Mouse (Mus musculus) 416B (cell line): ENCODE measurements around the gene R3hdm4.

ENCODE experiments used
- DNase-seq: peaks from one replicate; pipeline ENCODE4 v3.0.0; 2011; ENCODE audit warnings: low read depth

The R3hdm4 gene

DNA sequence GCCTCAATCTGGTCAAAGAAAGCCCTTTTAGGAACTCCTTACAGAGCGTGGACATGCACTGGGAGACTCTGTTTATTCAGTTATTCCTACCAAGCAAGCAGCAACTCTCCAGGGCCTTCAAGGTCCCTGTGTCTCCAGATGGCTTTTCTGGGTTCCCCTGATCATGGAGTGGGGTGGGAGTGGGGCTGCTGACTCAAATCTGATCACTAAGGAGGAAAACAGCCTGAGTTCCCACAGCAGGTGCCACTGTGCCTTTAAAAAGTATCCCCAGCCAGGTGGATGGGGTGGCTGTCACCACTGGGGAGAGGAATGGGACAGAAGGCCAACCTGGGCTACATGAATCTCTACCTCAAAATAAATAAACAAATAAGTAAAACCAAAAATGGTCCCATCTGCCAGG is 22.0 kb upstream of the R3hdm4 start:
- no peak for DNase-seq

DNA sequence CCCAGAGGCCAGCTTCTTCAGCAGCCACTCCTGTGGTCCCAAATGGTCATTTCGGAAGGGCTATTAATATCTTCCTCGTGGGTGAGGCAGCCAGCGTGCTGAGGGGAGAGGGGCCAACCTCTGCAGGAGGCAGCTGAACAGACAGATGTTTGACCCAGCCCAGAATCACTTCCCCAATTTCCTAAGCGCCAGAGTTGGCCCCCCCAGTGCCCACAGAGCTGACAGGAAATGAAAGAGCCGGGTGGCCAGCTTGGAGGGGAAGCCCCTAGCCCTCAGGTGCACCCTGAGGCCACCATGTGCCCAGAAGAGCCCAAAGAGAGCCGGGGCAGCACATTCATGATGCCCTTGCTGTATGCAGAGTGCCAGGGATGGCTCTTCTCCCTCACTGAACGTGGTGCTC is 19.7 kb upstream of the R3hdm4 start:
- DNase-seq: peak; percentile 88

DNA sequence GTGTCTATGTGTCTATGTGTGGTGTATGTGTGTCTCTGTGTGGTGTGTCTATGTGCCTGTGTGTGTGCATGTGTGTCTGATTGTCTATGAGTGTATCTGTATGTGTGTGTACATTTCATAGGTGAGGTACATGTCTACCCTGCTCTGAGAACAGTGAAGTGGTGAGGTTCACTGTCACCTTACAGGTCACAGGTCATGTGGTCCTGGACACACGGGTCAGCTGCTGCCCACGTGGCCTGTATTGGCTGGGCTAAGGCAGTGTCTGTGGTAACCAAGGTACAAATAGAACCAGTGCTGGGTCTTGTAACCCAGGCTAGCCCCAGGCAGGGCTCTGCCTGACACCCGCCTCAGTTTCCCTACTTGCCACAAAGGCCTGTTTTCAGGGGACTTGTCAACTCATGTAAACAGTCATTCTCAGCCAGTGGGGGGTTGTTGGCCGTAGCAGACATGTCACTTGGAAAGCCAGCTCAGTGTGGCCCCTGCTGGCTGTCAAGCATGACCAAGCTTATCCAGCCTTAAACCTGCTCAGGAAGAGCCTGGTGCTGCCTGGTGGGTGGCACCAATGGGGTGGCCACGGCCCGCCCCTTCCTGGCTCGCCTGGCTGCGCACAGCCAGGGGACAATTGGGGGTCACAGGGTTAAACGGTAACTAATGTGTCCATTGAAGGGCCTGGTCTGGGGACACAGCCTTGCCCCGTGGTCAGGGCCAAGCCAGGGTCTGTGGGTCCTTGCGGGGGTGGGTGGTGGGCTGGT is 16.9 kb upstream of the R3hdm4 start:
- peak; percentile 51 for DNase-seq

DNA sequence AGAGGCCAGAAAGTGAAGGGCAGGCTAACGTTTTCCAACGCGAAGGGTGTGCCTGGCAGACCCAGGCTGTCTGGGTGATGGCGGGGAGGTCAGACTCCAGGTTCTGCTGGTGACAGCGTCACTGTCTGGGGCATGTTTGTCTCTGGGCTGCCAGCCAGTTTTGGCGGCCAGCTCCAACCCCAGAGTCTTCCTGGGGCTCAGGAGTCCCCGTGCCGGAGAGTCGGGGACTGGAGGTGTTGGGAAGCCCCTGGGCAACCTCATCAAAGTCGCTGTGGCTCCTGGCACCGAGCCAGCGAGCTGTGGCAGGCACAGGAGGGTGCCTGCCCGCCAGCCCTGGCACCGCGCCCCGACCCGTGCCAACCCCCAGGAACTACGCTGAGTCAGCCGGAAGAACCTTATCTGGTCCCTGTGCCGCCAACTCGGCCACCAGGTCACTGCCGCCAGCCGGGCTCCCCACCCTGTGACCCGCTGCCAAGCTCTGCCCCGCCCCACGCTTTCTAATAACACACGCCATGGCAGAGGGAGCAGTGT is 16.0 kb upstream of the R3hdm4 start:
- peak; percentile 96 for DNase-seq

DNA sequence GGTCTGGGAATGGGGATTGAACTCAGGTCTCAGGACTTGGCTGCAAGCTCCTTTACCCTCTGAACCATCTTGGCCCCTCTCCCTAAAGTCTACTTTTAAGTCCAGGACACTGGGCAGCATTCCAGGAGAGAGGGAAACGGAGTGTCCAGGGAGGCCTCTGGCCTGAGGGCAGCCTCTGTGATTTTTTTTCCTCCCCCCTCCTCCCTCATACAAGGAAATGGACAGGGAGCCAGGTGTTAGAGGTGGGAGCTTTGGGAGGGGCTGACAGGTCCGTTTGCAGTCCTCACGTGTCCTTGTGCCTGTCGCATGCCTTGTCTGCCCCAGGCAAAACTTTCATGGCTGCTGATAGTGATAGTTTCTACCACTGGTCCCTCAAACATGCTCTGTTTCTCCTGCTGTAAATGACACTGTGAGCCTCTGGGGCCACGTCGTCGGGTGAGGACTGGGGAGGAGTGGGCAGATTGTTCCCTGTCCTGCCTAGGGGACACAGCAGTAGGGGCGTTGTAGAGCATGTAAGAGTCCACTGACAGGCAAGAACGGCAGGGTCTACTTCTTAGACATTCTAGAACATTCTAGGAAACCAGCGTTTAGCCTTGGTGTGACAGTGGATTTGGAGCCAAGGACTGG is 15.4 kb upstream of the R3hdm4 start:
- no peak for DNase-seq

DNA sequence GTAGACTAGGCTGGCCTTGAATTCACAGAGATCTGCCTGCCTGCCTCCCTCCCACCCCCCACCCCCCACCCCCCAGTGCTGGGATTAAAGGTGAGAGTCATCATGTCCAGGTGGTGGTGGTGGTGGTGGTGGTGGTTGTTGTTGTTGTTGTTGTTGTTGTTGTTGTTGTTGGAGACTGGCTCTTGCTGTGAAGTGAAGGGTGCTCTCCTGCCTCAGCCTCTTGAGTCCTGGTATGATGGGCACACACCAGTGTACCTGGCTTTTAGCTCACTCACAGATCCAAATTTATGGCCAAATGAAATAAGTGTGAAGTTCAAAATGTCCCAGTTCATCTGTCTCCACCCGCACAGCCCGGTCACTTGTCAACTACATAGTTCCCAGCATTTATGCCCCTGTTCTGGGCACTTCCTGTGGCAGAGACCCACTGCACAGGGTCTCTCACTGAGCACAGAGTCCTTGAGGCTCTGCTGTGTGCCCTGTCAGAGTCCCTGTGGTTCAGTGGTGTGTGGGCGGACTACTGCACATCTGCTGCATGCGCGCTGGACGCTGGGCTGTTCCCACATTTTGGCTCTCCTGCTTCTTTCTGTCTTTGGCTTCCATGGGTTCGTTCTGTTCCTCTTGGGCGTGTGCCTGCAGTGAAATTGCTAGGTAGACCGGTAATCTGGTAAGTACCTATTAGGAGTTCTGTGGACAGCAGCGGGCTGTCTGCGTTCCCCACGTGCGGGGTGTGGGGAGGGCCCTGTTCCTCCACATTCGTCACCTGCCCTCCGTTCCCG is 14.0 kb upstream of the R3hdm4 start:
- no peak for DNase-seq

DNA sequence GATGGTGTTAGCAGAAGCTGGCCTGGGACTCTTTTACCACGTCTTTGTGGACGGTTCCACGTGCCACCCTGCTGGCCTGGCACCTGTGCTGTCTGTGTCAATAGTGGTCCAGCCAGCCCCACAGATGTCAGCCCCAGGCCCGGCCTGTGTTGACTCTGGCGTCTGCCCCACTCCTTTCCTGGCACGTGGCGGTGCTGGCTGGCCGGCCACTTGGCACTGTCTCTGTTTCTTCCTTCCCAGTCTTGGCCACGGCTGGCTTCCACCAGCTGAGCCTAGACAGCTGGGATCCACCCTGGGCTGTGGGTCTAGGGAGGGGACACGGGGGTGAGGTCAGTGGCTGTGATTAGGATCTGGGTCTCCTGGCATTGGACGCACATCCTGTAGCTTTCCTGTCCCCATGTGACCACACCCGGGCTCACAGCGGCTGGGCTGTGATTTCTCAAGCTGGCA is 13.3 kb upstream of the R3hdm4 start:
- DNase-seq: peak; percentile 86

DNA sequence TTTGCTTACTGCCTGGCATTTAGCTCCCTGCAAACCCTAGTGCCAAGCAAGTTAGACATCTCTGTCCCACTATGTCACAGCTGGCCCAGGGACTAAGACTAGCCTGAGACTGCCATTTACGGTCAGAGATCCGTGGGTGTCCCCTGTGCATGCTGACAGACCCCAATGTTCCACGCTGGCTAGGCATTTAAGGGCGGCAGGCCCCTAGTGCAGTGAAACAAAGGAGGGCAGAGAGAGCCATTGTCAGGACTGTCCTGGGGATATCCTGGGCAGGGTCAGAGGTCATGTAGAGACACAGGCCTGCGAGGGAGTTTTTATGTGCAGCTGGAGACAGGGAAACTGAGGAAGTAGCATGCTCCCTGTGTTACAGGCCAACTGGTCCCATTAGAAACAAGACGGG is 12.9 kb upstream of the R3hdm4 start:
- DNase-seq: no peak

DNA sequence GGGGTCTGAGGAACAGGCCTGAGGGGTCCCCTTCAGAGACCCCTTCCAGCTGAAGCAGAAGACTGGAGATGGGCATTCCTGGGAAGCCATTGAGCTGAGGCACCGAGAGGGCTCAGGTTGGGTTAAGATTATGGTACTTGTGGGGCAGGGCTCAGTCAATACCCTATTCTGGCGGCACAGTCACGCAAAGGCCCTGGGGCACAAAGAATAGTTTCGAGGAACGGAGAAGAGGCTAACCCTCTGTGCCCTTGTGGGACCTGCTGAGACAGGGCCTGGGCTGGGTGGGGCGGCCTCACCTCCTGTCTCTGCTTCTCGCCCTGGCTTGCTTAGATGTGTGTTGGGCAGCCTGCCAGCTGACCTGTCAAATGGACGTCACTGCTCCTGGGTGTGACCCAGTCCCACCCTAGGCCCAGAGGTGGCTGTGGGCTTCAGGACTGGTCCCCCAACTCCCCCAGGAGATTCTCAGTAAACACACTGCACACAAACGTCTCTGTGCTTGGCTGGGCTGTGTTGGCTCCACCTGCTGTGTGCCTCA is 12.2 kb upstream of the R3hdm4 start:
- DNase-seq: no peak

DNA sequence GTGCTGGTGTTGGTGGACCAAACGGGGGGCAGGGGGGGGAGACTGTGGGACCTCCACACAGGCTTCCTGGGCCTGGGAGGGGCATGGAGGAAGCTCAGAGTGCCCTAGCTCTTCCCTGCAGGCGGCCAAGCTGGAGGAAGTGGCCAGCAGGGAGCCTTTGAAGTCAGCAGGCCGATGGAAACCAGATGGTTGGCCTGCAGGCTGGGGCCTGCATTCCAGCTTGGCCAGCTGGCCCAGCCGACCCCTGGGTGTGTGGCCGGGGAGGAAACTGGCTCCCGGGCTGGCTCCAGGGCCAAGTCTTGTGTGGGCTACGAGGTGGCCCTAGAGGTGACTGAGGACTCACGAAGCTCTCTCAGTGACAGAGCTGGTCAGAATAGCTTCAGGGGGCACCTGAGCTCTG is 11.7 kb upstream of the R3hdm4 start:
- DNase-seq: no peak

DNA sequence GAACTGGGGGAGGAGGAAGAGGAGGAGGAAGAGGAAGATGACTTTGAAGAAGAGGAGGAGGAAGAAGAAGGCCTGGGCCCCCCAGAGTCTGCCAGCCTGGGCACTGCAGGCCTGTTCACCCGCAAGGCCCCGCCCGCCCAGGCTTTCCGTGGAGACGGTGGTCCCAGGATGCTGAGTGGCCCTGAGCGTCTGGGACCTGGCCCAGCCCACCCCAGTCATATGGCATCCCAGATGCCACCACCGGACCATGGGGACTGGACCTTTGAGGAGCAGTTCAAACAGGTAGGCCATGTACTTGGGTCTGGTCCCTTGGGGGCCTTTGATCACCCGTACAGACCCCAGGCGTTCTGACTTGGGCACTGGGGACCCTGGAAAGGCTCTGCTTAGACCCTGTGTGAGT is 10.8 kb upstream of the R3hdm4 start:
- no peak for DNase-seq

DNA sequence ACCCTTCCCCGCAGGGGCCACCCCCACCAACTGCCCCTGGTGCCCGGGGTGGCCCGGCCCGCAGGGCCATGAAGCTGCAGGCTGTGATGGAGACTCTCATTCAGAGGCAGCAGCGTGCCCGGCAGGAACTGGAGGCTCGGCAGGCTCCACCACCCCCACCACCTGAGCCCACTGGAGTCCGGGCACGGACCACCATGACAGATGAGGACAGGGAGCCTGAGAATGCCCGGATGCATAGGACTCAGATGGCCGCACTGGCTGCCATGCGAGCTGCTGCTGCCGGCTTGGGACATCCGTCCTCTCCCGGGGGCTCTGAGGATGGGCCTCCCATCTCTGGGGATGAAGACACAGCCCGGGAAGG is 9.8 kb upstream of the R3hdm4 start:
- no peak for DNase-seq

DNA sequence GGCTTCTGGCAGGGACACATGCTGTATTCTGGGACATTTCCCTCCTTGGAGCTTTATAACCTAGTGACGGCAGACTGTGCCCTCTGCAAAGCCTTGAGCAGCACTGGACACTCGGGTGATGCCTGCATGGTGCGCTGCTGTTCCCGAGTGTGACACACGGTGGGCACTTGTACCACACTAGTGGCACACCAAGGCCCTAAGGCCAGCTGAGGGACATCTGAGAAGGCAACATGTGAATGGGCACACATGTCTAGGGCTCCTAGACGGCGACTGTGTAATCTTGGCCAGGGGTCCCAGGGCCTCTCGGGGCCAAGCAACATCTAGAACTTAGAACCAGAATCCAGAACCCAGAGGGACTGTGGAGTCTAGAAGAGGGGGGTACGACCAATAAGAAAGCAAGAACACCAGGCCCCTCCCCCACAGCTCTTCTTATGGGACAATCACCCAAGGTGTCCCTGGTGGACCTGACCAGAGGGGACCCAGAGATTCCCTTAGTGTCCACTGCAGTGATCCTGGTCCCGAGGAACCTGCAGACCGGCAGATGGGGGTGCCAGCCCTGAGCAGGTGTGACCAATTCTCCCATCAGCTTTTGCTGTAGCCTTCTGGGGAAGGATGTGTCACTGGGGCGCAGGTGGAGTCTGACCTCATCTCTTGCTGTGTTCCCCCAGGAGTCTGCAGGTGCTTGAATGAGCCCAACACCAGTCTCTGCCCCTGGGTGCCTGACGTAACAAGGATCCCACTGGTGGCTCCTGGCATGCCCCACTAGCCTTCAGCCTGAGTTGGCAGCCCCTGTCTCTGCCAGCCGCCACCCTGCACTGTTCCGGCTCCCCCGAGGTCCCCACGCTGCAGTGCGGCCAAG is 9.2 kb upstream of the R3hdm4 start:
- no peak for DNase-seq

DNA sequence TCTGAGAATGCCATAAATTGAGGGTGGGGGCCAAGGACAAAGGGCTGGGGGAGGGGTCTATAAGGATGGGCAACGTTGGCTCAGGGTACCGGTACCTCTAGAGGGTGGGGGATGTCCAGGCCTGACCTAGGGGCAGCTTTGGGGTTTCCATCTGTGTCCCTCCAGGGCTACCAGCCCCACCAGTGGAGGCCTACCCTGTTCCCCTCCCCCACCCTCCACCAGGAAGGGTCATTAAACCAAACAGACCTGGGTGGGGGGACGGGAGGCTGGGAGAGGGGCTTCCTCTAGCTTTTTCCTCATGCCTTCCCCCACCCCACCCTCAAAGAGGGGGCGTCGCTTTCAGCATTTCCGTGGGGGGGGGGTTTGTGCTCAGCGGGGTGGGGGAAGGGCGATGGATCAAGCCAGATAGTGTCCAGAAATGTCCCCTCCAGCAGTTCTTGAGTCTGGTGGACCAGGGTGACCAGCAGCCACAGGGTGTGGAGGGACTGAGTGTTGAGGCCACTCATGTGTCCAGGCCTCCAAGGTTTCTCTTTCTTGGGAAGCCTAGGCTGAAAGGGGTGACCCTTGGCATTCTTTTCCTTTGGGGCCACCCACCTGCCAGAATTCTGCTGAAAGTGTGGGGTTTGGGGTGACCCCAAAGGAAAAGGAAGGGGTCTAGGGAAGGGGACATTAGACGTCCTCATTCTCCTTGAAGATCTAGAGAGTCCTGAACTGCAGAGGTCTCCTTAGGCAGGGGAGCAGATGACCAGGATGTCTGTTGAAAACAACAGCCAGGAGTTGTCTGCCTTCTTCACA is 8.1 kb upstream of the R3hdm4 start:
- no peak for DNase-seq

DNA sequence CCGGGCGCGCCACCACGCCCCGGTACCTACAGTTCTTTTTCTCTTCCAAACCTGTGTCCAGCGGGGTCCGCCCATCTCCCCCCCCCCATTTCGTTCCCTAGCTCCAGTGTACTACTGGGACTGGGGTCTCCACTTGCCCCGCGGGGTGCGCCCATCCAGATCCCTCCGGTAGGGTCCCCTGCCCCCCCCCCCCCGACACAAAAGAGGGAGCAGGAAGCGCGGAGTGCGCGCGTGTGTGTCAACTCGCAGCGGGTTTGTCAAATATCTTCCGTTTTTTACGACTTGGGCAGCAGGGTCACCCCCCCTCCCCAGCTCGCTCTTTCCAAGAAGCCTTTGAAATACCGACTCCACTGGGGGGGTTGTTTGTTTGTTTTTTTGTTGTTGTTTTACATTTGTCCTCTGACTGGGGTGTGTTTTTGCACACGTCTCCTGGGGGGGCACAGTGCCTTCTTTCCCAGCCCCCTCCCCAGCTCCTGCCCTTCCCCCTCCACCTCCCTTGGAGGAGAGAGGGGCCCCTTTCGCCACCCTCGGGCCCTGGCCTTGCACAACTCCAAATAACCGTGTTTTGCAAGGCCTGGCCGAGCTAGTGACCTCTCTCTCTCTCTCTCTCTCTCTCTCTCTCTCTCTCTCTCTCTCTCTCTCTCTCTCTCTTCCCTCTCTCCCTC is 7.2 kb upstream of the R3hdm4 start:
- peak; percentile 88 for DNase-seq

DNA sequence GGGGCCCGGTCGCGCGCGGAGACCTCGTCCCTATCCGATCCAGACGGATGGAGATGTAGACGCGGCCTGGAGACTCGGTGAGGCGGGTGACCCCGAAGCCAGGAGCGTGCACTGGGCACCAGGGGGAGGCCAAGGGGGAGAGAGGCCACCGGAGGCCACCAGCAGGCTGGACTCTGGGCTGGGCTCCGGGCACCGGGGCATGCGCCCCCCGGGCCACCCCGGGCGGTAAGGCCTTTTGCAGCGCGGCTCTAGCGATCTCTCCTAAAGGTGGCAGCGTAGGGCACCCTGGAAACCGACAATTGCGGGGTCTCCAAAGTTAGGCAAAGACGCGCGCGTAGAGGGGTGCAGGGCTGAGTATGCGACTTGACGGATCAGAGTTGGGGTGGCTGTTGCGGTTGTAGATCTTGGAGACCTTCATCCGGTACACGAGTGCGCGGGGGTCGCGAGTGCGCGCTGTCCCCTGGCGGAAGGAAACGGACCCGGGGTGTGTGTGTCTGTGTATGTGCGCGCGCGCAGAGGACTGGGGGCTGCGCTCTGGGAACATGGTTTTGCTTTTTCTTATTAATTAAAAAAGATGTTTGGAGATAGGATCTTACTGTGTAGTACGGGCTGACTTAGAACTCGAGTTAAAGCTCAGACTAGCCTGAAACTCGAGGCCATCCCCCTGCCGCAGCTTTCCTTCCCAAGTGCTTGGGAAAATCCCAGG is 6.5 kb upstream of the R3hdm4 start:
- DNase-seq: peak; percentile 65

DNA sequence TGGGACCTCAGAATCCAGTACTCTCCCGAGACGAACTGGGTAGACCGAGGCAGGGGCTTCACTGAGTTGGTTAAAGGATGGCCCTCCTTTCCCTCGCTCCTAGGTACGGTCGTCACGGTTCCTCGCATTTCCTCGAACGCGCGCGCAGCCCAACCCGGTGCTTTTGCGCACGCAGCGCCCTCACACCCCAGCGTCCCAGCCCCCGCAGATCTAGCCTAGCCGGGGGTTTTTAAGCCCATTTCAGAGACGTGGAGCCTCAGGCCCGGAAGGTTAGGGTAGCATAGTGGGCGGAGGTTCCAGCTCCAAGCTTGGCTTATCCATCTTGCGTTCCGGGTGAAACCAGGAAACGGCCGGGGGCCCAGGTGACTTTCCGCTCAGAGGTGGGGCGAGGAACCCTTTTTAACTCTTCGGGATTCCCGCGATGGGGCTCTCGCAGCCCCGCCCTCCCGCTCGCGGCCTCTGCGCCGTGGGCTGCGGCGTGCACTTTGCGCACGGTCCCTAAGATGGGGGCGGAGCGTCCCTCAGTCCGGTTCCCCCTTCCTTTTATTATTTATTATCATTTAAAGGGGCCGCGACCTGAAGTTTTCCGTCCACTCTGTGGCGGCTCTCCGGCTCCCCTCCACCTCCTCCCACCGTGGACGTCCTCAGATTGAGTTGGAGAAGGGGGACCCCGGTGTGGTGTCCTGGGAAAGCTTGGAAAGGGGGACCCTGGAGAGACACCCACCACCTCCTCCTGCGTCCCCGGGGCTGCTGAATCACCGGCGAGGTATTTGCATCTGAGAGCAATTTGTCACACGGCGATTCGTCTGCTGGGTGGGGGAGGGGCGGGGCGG is 5.7 kb upstream of the R3hdm4 start, which contains the start of gene Arid3a:
TSS of gene Arid3a (plus strand) at position 553 of the 833 bp plus-strand sequence.
- DNase-seq: peak; percentile 91

DNA sequence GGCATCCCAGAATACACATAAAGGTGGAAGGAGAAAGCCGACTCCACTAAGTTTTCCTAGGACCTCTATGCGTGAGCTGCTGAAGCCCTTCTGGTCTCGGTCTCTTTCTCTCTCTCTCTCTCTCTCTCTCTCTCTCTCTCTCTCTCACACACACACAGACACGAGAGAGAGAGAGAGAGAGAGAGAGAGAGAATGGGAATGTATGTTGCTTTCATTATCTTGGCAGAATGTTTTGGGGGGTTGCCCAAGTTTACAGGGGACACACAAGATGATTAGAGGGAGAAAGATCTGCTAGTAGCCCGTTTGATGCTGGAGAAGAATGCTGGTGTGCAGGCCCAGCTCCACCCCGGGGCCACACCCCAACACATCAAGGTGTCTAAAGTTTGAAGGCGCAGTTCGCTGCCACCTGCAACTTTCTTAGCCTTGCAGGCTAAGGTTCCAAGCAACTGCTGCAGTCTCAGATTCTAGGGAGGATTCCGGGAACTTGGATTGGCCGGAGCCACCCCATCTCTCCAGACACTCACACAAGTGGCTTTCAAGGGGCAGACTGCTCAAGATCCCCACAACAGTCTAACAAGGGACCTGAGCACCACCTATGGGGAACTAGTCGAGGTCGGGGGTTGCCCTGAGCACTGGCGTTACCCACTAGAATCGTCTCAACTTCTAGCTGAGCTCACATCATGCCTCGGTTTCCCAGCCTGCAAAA is 4.9 kb upstream of the R3hdm4 start:
- DNase-seq: peak; percentile 55
